Mouse (Mus musculus): ENCODE data around the gene Cln6.

GRCm38 (mm10) chr9:62857216-62857615 lies 18.6 kb downstream of the Cln6 start:
- TF ChIP-seq FLI1 (IDR thresholded peaks at IDR 0.05; ENCODE audit: low read length) (no peak), GATA1 (IDR thresholded peaks at IDR 0.05; ENCODE audit: borderline replicate concordance, low read length) (no peak)

Measured in megakaryocyte, embryonic 14.5 days (primary cell).